Mouse (Mus musculus): ENCODE results near the gene Olfr319. TPM values are rescaled to one million over a fixed set of nuclear protein-coding genes. Genes with fewer than 3 reads are reported as not detected.
"Not testable (repeated sequence)": the region's sequence is repeated elsewhere in the genome, so short reads cannot be mapped to it uniquely, and the experiment has no call there.

Gene Olfr319
- not detected in 2 replicates for polyA plus RNA-seq (2015; fragmentation: Nextera tagmentation; extraction: Ambion mirVana)

- Histone ChIP-seq H3K9ac (no peak within 1 kb of the TSS), H3K27ac (no peak within 1 kb of the TSS), H3K4me1 (no peaks in the 10 kb centered on the region), H3K4me3 (no peak within 1 kb of the TSS), H3K4me2 (replicated peaks) (no peak within 1 kb of the TSS), H3K27me3 (no peaks in the 10 kb centered on the region), H3K36me3 (no peaks in the 10 kb centered on the region), H3K9me3 (peaks cover 14% of the 10 kb centered on the region; the same call in 1 of the 2 replicates)
- WGBS, result 81% methylated on average over 3 of the region's 3 CpGs
- no peak for ATAC-seq (ENCODE audit: low FRiP score, low read depth)
These were observed at the start of gene Olfr319 for GRCm38 (mm10) chr11:58698862-58699261. Gene Olfr319, plus strand, starts transcription at chr11:58699162.

GRCm38 (mm10) chr11:58655151-58655550 is 43.8 kb upstream of the Olfr319 start:
- Histone ChIP-seq H3K4me2 (replicated peaks) (no peak overlapping the region), H3K27ac (no peak overlapping the region), H3K27me3 (no peaks in the 10 kb centered on the region), H3K9ac (no peak overlapping the region), H3K4me1 (0 out of 2 replicates have a peak, but pooled peaks cover 4% of the 10 kb centered on the region), H3K4me3 (no peak overlapping the region), H3K9me3 (no peaks in the 10 kb centered on the region), H3K36me3 (no peaks in the 10 kb centered on the region)
- no peak for ATAC-seq (ENCODE audit: low FRiP score, low read depth)
- WGBS, result 86% methylated on average over 3 of the region's 3 CpGs

GRCm38 (mm10) chr11:58658596-58658995 is 40.4 kb upstream of the Olfr319 start, which contains the start of gene Olfr322:
Gene Olfr322, plus strand, starts transcription at chr11:58658782.
- Histone ChIP-seq H3K4me1 (0 out of 2 replicates have a peak, but pooled peaks cover 4% of the 10 kb centered on the region), H3K27ac (no peak within 1 kb of the TSS), H3K9me3 (no peaks in the 10 kb centered on the region), H3K9ac (no peak within 1 kb of the TSS), H3K36me3 (no peaks in the 10 kb centered on the region), H3K4me2 (replicated peaks) (no peak within 1 kb of the TSS), H3K4me3 (no peak within 1 kb of the TSS), H3K27me3 (no peaks in the 10 kb centered on the region)
- ATAC-seq (ENCODE audit: low FRiP score, low read depth), result no peak
- 77% methylated on average over 4 of the region's 4 CpGs for WGBS

- no peak for ATAC-seq (ENCODE audit: low FRiP score, low read depth)
- H3K36me3 ChIP-seq, result no peaks in the 10 kb centered on the region
- H3K9me3 ChIP-seq, result no peaks in the 10 kb centered on the region
These were observed 29.7 kb upstream of the Olfr319 start for GRCm38 (mm10) chr11:58669252-58669651.

GRCm38 (mm10) chr11:58671825-58672224 is 27.1 kb upstream of the Olfr319 start:
- Histone ChIP-seq H3K27ac (no peak overlapping the region), H3K36me3 (no peaks in the 10 kb centered on the region), H3K4me1 (no peaks in the 10 kb centered on the region), H3K9me3 (no peaks in the 10 kb centered on the region), H3K4me2 (replicated peaks) (no peak overlapping the region), H3K27me3 (no peaks in the 10 kb centered on the region), H3K9ac (no peak overlapping the region), H3K4me3 (no peak overlapping the region)
- 51% methylated on average over 4 of the region's 4 CpGs for WGBS
- no peak for ATAC-seq (ENCODE audit: low FRiP score, low read depth)

More at GRCm38 (mm10) chr11:58669252-58669651, 29.7 kb upstream of the Olfr319 start:
- Histone ChIP-seq H3K4me1 (no peaks in the 10 kb centered on the region), H3K4me3 (no peak overlapping the region), H3K4me2 (replicated peaks) (no peak overlapping the region), H3K9ac (no peak overlapping the region), H3K27me3 (no peaks in the 10 kb centered on the region), H3K27ac (no peak overlapping the region)

- Histone ChIP-seq H3K4me1 (no peaks in the 10 kb centered on the region), H3K4me3 (no peak within 1 kb of the TSS), H3K9ac (no peak within 1 kb of the TSS), H3K4me2 (replicated peaks) (no peak within 1 kb of the TSS), H3K9me3 (no peaks in the 10 kb centered on the region), H3K27me3 (no peaks in the 10 kb centered on the region), H3K36me3 (no peaks in the 10 kb centered on the region), H3K27ac (no peak within 1 kb of the TSS)
- 86% methylated on average over 1 of the region's 1 CpGs for WGBS
- ATAC-seq (ENCODE audit: low FRiP score, low read depth), result no peak
These were observed 18.2 kb upstream of the Olfr319 start, which contains the start of gene Olfr320 for GRCm38 (mm10) chr11:58680799-58681198. Gene Olfr320, plus strand, starts transcription at chr11:58681099.

GRCm38 (mm10) chr11:58709086-58709485 is 10.1 kb downstream of the Olfr319 start:
- Histone ChIP-seq H3K4me1 (no peaks in the 10 kb centered on the region), H3K4me2 (replicated peaks) (no peak overlapping the region), H3K9me3 (no peaks in the 10 kb centered on the region), H3K27me3 (no peaks in the 10 kb centered on the region), H3K9ac (no peak overlapping the region), H3K36me3 (no peaks in the 10 kb centered on the region), H3K27ac (no peak overlapping the region), H3K4me3 (no peak overlapping the region)
- no peak for ATAC-seq (ENCODE audit: low FRiP score, low read depth)
- 82% methylated on average over 11 of the region's 11 CpGs for WGBS

GRCm38 (mm10) chr11:58717723-58718122 is 18.8 kb downstream of the Olfr319 start:
- H3K27me3 ChIP-seq; H3K4me3 ChIP-seq; ATAC-seq (ENCODE audit: low FRiP score, low read depth); H3K9ac ChIP-seq; H3K36me3 ChIP-seq; H3K4me1 ChIP-seq; H3K9me3 ChIP-seq; H3K4me2 ChIP-seq (replicated peaks); H3K27ac ChIP-seq: not testable (repeated sequence)
- 92% methylated on average over 7 of the region's 7 CpGs for WGBS

- 77% methylated on average over 4 of the region's 4 CpGs for WGBS
- H3K27ac ChIP-seq, result no peak overlapping the region
- ATAC-seq (ENCODE audit: low FRiP score, low read depth), result no peak
- H3K4me3 ChIP-seq, result no peak overlapping the region
- H3K4me2 ChIP-seq (replicated peaks), result no peak overlapping the region
- no peaks in the 10 kb centered on the region for H3K27me3 ChIP-seq
- no peaks in the 10 kb centered on the region for H3K9me3 ChIP-seq
- no peaks in the 10 kb centered on the region for H3K36me3 ChIP-seq
- H3K9ac ChIP-seq, result no peak overlapping the region
- H3K4me1 ChIP-seq, result no peaks in the 10 kb centered on the region
These were observed 20.7 kb downstream of the Olfr319 start for GRCm38 (mm10) chr11:58719701-58720100.

GRCm38 (mm10) chr11:58723914-58724313 is 25.0 kb downstream of the Olfr319 start, which contains the start of gene Olfr318:
Gene Olfr318, minus strand, starts transcription at chr11:58724014.
- H3K36me3 ChIP-seq, result no peaks in the 10 kb centered on the region
- ATAC-seq (ENCODE audit: low FRiP score, low read depth), result no peak
- H3K27ac ChIP-seq, result no peak within 1 kb of the TSS
- H3K4me1 ChIP-seq, result no peaks in the 10 kb centered on the region
- no peaks in the 10 kb centered on the region for H3K9me3 ChIP-seq
- H3K4me2 ChIP-seq (replicated peaks), result no peak within 1 kb of the TSS
- no peak within 1 kb of the TSS for H3K4me3 ChIP-seq
- no peaks in the 10 kb centered on the region for H3K27me3 ChIP-seq
- no peak within 1 kb of the TSS for H3K9ac ChIP-seq

- H3K9me3 ChIP-seq; H3K4me1 ChIP-seq; ATAC-seq (ENCODE audit: low FRiP score, low read depth); H3K4me2 ChIP-seq (replicated peaks); H3K27me3 ChIP-seq; H3K36me3 ChIP-seq; H3K9ac ChIP-seq; H3K27ac ChIP-seq; H3K4me3 ChIP-seq: not testable (repeated sequence)
- WGBS, result 81% methylated on average over 6 of the region's 6 CpGs
These were observed 29.1 kb downstream of the Olfr319 start for GRCm38 (mm10) chr11:58727896-58728650.

- H3K4me1 ChIP-seq, result no peaks in the 10 kb centered on the region
- 61% methylated on average over 3 of the region's 3 CpGs for WGBS
- H3K4me2 ChIP-seq (replicated peaks), result no peak overlapping the region
- no peak for ATAC-seq (ENCODE audit: low FRiP score, low read depth)
- no peaks in the 10 kb centered on the region for H3K36me3 ChIP-seq
- H3K9ac ChIP-seq, result no peak overlapping the region
- H3K4me3 ChIP-seq, result no peak overlapping the region
- H3K27ac ChIP-seq, result no peak overlapping the region
- H3K9me3 ChIP-seq, result no peaks in the 10 kb centered on the region
- H3K27me3 ChIP-seq, result no peaks in the 10 kb centered on the region
These were observed 34.4 kb downstream of the Olfr319 start for GRCm38 (mm10) chr11:58733372-58733771.
